Mouse (Mus musculus) MEL-GATA-1-ER (cell line): ENCODE data around the gene Reg4.

Experiments
- DNase-seq: peaks from one replicate; pipeline ENCODE4 v3.0.0-alpha.2; 2012; ENCODE audit warnings: low read depth; ENCODE audit errors: extremely low read depth

Gene Reg4

GRCm38 (mm10) chr3:98221856-98222255 lies at the start of gene Reg4:
TSS of gene Reg4 (plus strand) at chr3:98222156.
- DNase-seq, result no peak

GRCm38 (mm10) chr3:98178340-98178739 lies 43.6 kb upstream of the Reg4 start:
- no peak for DNase-seq

GRCm38 (mm10) chr3:98180805-98181204 lies 41.2 kb upstream of the Reg4 start:
- peak; percentile 76 for DNase-seq

- DNase-seq, result no peak
Observed at GRCm38 (mm10) chr3:98185163-98185714, 36.7 kb upstream of the Reg4 start.

GRCm38 (mm10) chr3:98187777-98188176 lies 34.2 kb upstream of the Reg4 start:
- no peak for DNase-seq

GRCm38 (mm10) chr3:98197711-98198532 lies 24.0 kb upstream of the Reg4 start:
- no peak for DNase-seq

- no peak for DNase-seq
Observed at GRCm38 (mm10) chr3:98199747-98200146, 22.2 kb upstream of the Reg4 start.

GRCm38 (mm10) chr3:98203282-98203681 lies 18.7 kb upstream of the Reg4 start:
- DNase-seq, result no peak

- DNase-seq, result no peak
Observed at GRCm38 (mm10) chr3:98206977-98207376, 15.0 kb upstream of the Reg4 start.

- DNase-seq, result no peak
Observed at GRCm38 (mm10) chr3:98209161-98209560, 12.8 kb upstream of the Reg4 start.

- DNase-seq, result no peak
Observed at GRCm38 (mm10) chr3:98210860-98211259, 11.1 kb upstream of the Reg4 start.

GRCm38 (mm10) chr3:98211301-98212081 lies 10.5 kb upstream of the Reg4 start:
- DNase-seq, result peak; percentile 67

- no peak for DNase-seq
Observed at GRCm38 (mm10) chr3:98216296-98216695, 5.7 kb upstream of the Reg4 start.

- no peak for DNase-seq
Observed at GRCm38 (mm10) chr3:98223263-98223662, 1.3 kb downstream of the Reg4 start.

- peak; percentile 59 for DNase-seq
Observed at GRCm38 (mm10) chr3:98223783-98224580, 2.0 kb downstream of the Reg4 start.

- DNase-seq, result no peak
Observed at GRCm38 (mm10) chr3:98224975-98225374, 3.0 kb downstream of the Reg4 start.

GRCm38 (mm10) chr3:98225746-98226145 lies 3.8 kb downstream of the Reg4 start:
- DNase-seq, result no peak

- peak; percentile 95 for DNase-seq
Observed at GRCm38 (mm10) chr3:98226988-98227610, 5.1 kb downstream of the Reg4 start.

- DNase-seq, result no peak
Observed at GRCm38 (mm10) chr3:98227763-98228162, 5.8 kb downstream of the Reg4 start.

GRCm38 (mm10) chr3:98229943-98230342 lies 8.0 kb downstream of the Reg4 start:
- DNase-seq, result no peak

GRCm38 (mm10) chr3:98233504-98233903 lies 11.5 kb downstream of the Reg4 start:
- no peak for DNase-seq
